Mouse (Mus musculus): ENCODE measurements around the gene Mettl26.

Gene Mettl26
- long read RNA-seq, experiment 1, transcript Mettl26-204 (5 exons, 1,026 nt) = minor isoform, 60 of 172 reads
- long read RNA-seq, experiment 1, transcript Mettl26-201 (6 exons, 1,243 nt) = major isoform, 105 of 172 reads
- long read RNA-seq, experiment 1, partial matches to known transcripts = 6 of 172 reads
- long read RNA-seq, experiment 1, other reads (novel, unspliced or antisense) = 1 of 172 reads
- long read RNA-seq, experiment 2, transcript Mettl26-204 (5 exons, 1,026 nt) = minor isoform, 126 of 306 reads
- long read RNA-seq, experiment 2, transcript Mettl26-201 (6 exons, 1,243 nt) = major isoform, 169 of 306 reads
- long read RNA-seq, experiment 2, partial matches to known transcripts = 5 of 306 reads
- long read RNA-seq, experiment 2, other reads (novel, unspliced or antisense) = 6 of 306 reads

- intact Hi-C loops (cut with DNase I) = no loop called here
Measured at GRCm38 (mm10) chr17:25874721-25875170, at the start of gene Mettl26. Gene Mettl26 (plus strand): TSS chr17:25875074.

GRCm38 (mm10) chr17:25825311-25825710 is 49.6 kb upstream of the Mettl26 start:
- intact Hi-C loops (cut with DNase I) = no loop called here

GRCm38 (mm10) chr17:25825984-25826570 is 48.8 kb upstream of the Mettl26 start:
- intact Hi-C loops (cut with DNase I) = no loop called here

GRCm38 (mm10) chr17:25827011-25827410 is 47.9 kb upstream of the Mettl26 start:
- intact Hi-C loops (cut with DNase I) = no loop called here

- intact Hi-C loops (cut with DNase I) = no loop called here
Measured at GRCm38 (mm10) chr17:25827546-25828222, 47.2 kb upstream of the Mettl26 start.

- intact Hi-C loops (cut with DNase I) = no loop called here
Measured at GRCm38 (mm10) chr17:25828223-25828594, 46.7 kb upstream of the Mettl26 start.

GRCm38 (mm10) chr17:25828712-25829557 is 45.9 kb upstream of the Mettl26 start, which contains the start of gene Jmjd8:
Gene Jmjd8 (plus strand): TSS chr17:25828867.
- intact Hi-C loops (cut with DNase I) = no loop called here

GRCm38 (mm10) chr17:25829558-25830017 is 45.3 kb upstream of the Mettl26 start:
- intact Hi-C loops (cut with DNase I) = no loop called here

GRCm38 (mm10) chr17:25830200-25830753 is 44.6 kb upstream of the Mettl26 start:
- intact Hi-C loops (cut with DNase I) = no loop called here

GRCm38 (mm10) chr17:25830806-25831431 is 44.0 kb upstream of the Mettl26 start:
- intact Hi-C loops (cut with DNase I) = no loop called here

GRCm38 (mm10) chr17:25831451-25832281 is 43.2 kb upstream of the Mettl26 start:
- intact Hi-C loops (cut with DNase I) = no loop called here

- intact Hi-C loops (cut with DNase I) = no loop called here
Measured at GRCm38 (mm10) chr17:25832436-25833290, 42.2 kb upstream of the Mettl26 start.

GRCm38 (mm10) chr17:25833291-25833663 is 41.6 kb upstream of the Mettl26 start, which contains the start of gene Stub1:
Gene Stub1 (minus strand): TSS chr17:25833404.
- intact Hi-C loops (cut with DNase I) = no loop called here

GRCm38 (mm10) chr17:25833961-25834594 is 40.8 kb upstream of the Mettl26 start:
- intact Hi-C loops (cut with DNase I) = no loop called here

- intact Hi-C loops (cut with DNase I) = no loop called here
Measured at GRCm38 (mm10) chr17:25834595-25835222, 40.2 kb upstream of the Mettl26 start.

GRCm38 (mm10) chr17:25835301-25835700 is 39.6 kb upstream of the Mettl26 start:
- intact Hi-C loops (cut with DNase I) = no loop called here

GRCm38 (mm10) chr17:25835816-25836215 is 39.1 kb upstream of the Mettl26 start:
- intact Hi-C loops (cut with DNase I) = loop anchor here (2.0 kb wide), 1 partner anchor 31 kb away; no protein-coding TSS in a partner anchor
